Mouse (Mus musculus): ENCODE data around the gene Tldc1.

- TF ChIP-seq POLR2A (IDR thresholded peaks at IDR 0.05; ENCODE audit: borderline replicate concordance, control insufficient read depth, low read depth, low read length), result no peak
- no peak for TF ChIP-seq CTCF (IDR thresholded peaks at IDR 0.05; ENCODE audit: control insufficient read depth, insufficient read depth, low read length)
Measured at GRCm38 (mm10) chr8:119794689-119795088, 16.5 kb upstream of the Tldc1 start.

Measured in bone marrow, adult 2 months (tissue).